Mouse (Mus musculus): ENCODE measurements around the gene Als2. TPM values are rescaled to one million over a fixed set of nuclear protein-coding genes. Genes with fewer than 3 reads are reported as not detected.

Gene Als2
- polyA plus RNA-seq, 1 experiment from 2014 or later = 3.4 TPM

GRCm38 (mm10) chr1:59173023-59173422 is 64.0 kb downstream of the Als2 start:
- Histone ChIP-seq H3K9me3 (ENCODE audit: low read length) (no peaks in the 10 kb centered on the region), H3K27ac (ENCODE audit: low read length) (no peak overlapping the region), H3K36me3 (ENCODE audit: insufficient read depth, low read length) (no peaks in the 10 kb centered on the region), H3K9ac (replicated peaks; ENCODE audit: low read depth) (no peak overlapping the region), H3K4me3 (ENCODE audit: low read depth, low read length) (no peak overlapping the region), H3K4me2 (replicated peaks; ENCODE audit: low read depth, low read length) (no peak overlapping the region), H3K27me3 (replicated peaks; ENCODE audit: insufficient read depth, low read length) (no peaks in the 10 kb centered on the region), H3K4me1 (ENCODE audit: insufficient read depth, low read depth, low read length) (no peaks in the 10 kb centered on the region)
- WGBS = 69% methylated on average over 5 of the region's 5 CpGs
- TF ChIP-seq EP300 (IDR thresholded peaks at IDR 0.05) (no peak), CTCF (IDR thresholded peaks at IDR 0.05) (no peak)
- no peak for ATAC-seq
- no peak for DNase-seq (ENCODE audit: low spot score)

GRCm38 (mm10) chr1:59171875-59172274 is 65.2 kb downstream of the Als2 start:
- no peaks in the 10 kb centered on the region for H3K9me3 ChIP-seq (ENCODE audit: low read length)
- DNase-seq (ENCODE audit: low spot score) (no peak), ATAC-seq (no peak)
- no peaks in the 10 kb centered on the region for H3K4me1 ChIP-seq (ENCODE audit: insufficient read depth, low read depth, low read length)
- no peak overlapping the region for H3K9ac ChIP-seq (replicated peaks; ENCODE audit: low read depth)
- H3K4me3 ChIP-seq (ENCODE audit: low read depth, low read length) = no peak overlapping the region
- no peaks in the 10 kb centered on the region for H3K27me3 ChIP-seq (replicated peaks; ENCODE audit: insufficient read depth, low read length)
- H3K4me2 ChIP-seq (replicated peaks; ENCODE audit: low read depth, low read length) = no peak overlapping the region
- H3K36me3 ChIP-seq (ENCODE audit: insufficient read depth, low read length) = peaks cover 5% of the 10 kb centered on the region; the same call in 1 of the 2 replicates
- TF ChIP-seq CTCF (IDR thresholded peaks at IDR 0.05) = no peak
- TF ChIP-seq EP300 (IDR thresholded peaks at IDR 0.05) = no peak
- 54% methylated on average over 5 of the region's 5 CpGs for WGBS
- H3K27ac ChIP-seq (ENCODE audit: low read length) = no peak overlapping the region

- Histone ChIP-seq H3K27ac (ENCODE audit: low read length) (no peak overlapping the region), H3K4me3 (ENCODE audit: low read depth, low read length) (no peak overlapping the region)
- WGBS = 70% methylated on average over 8 of the region's 8 CpGs
Observed at GRCm38 (mm10) chr1:59170290-59170689, 66.7 kb downstream of the Als2 start.

GRCm38 (mm10) chr1:59169586-59169985 is 67.4 kb downstream of the Als2 start:
- ATAC-seq (no peak), DNase-seq (ENCODE audit: low spot score) (no peak)
- no peaks in the 10 kb centered on the region for H3K9me3 ChIP-seq (ENCODE audit: low read length)
- WGBS = 82% methylated on average over 6 of the region's 6 CpGs
- H3K36me3 ChIP-seq (ENCODE audit: insufficient read depth, low read length) = peaks cover 7% of the 10 kb centered on the region; the same call in 1 of the 2 replicates
- no peak for TF ChIP-seq EP300 (IDR thresholded peaks at IDR 0.05)
- no peak for TF ChIP-seq CTCF (IDR thresholded peaks at IDR 0.05)
- no peaks in the 10 kb centered on the region for H3K4me1 ChIP-seq (ENCODE audit: insufficient read depth, low read depth, low read length)
- no peak overlapping the region for H3K27ac ChIP-seq (ENCODE audit: low read length)
- H3K27me3 ChIP-seq (replicated peaks; ENCODE audit: insufficient read depth, low read length) = no peaks in the 10 kb centered on the region
- H3K4me2 ChIP-seq (replicated peaks; ENCODE audit: low read depth, low read length) = no peak overlapping the region
- H3K9ac ChIP-seq (replicated peaks; ENCODE audit: low read depth) = no peak overlapping the region
- H3K4me3 ChIP-seq (ENCODE audit: low read depth, low read length) = no peak overlapping the region

More at GRCm38 (mm10) chr1:59170290-59170689, 66.7 kb downstream of the Als2 start:
- no peak overlapping the region for H3K4me2 ChIP-seq (replicated peaks; ENCODE audit: low read depth, low read length)
- no peak for TF ChIP-seq CTCF (IDR thresholded peaks at IDR 0.05)
- no peak for TF ChIP-seq EP300 (IDR thresholded peaks at IDR 0.05)
- ATAC-seq = no peak
- H3K27me3 ChIP-seq (replicated peaks; ENCODE audit: insufficient read depth, low read length) = no peaks in the 10 kb centered on the region
- H3K4me1 ChIP-seq (ENCODE audit: insufficient read depth, low read depth, low read length) = no peaks in the 10 kb centered on the region
- DNase-seq (ENCODE audit: low spot score) = no peak
- peaks cover 7% of the 10 kb centered on the region; the same call in 1 of the 2 replicates for H3K36me3 ChIP-seq (ENCODE audit: insufficient read depth, low read length)
- no peak overlapping the region for H3K9ac ChIP-seq (replicated peaks; ENCODE audit: low read depth)
- H3K9me3 ChIP-seq (ENCODE audit: low read length) = no peaks in the 10 kb centered on the region

GRCm38 (mm10) chr1:59168556-59168955 is 68.5 kb downstream of the Als2 start:
- no peaks in the 10 kb centered on the region for H3K9me3 ChIP-seq (ENCODE audit: low read length)
- H3K36me3 ChIP-seq (ENCODE audit: insufficient read depth, low read length) = peaks cover 7% of the 10 kb centered on the region; the same call in 1 of the 2 replicates
- TF ChIP-seq EP300 (IDR thresholded peaks at IDR 0.05) (no peak), CTCF (IDR thresholded peaks at IDR 0.05) (no peak)
- H3K4me3 ChIP-seq (ENCODE audit: low read depth, low read length) = no peak overlapping the region
- 57% methylated on average over 2 of the region's 2 CpGs for WGBS
- H3K27me3 ChIP-seq (replicated peaks; ENCODE audit: insufficient read depth, low read length) = no peaks in the 10 kb centered on the region
- no peak overlapping the region for H3K27ac ChIP-seq (ENCODE audit: low read length)
- ATAC-seq (no peak), DNase-seq (ENCODE audit: low spot score) (no peak)
- H3K4me2 ChIP-seq (replicated peaks; ENCODE audit: low read depth, low read length) = no peak overlapping the region
- H3K9ac ChIP-seq (replicated peaks; ENCODE audit: low read depth) = no peak overlapping the region
- no peaks in the 10 kb centered on the region for H3K4me1 ChIP-seq (ENCODE audit: insufficient read depth, low read depth, low read length)

- H3K4me2 ChIP-seq (replicated peaks; ENCODE audit: low read depth, low read length) = no peak overlapping the region
- ATAC-seq = no peak
- H3K9me3 ChIP-seq (ENCODE audit: low read length) = no peaks in the 10 kb centered on the region
- H3K9ac ChIP-seq (replicated peaks; ENCODE audit: low read depth) = no peak overlapping the region
- WGBS = 64% methylated on average over 4 of the region's 4 CpGs
- no peak overlapping the region for H3K4me3 ChIP-seq (ENCODE audit: low read depth, low read length)
- TF ChIP-seq CTCF (IDR thresholded peaks at IDR 0.05) (no peak), EP300 (IDR thresholded peaks at IDR 0.05) (no peak)
- peaks cover 7% of the 10 kb centered on the region; the same call in 1 of the 2 replicates for H3K36me3 ChIP-seq (ENCODE audit: insufficient read depth, low read length)
- DNase-seq (ENCODE audit: low spot score) = no peak
- no peaks in the 10 kb centered on the region for H3K27me3 ChIP-seq (replicated peaks; ENCODE audit: insufficient read depth, low read length)
- no peaks in the 10 kb centered on the region for H3K4me1 ChIP-seq (ENCODE audit: insufficient read depth, low read depth, low read length)
- no peak overlapping the region for H3K27ac ChIP-seq (ENCODE audit: low read length)
Observed at GRCm38 (mm10) chr1:59167654-59168425, 69.2 kb downstream of the Als2 start.

All from lung, postnatal 0 days (tissue).